Mouse (Mus musculus) cerebellum, adult 2 months (tissue): Measurements from ENCODE around the gene Rreb1. TPM values are rescaled to one million over a fixed set of nuclear protein-coding genes. Genes with fewer than 3 reads are reported as not detected.

Experiments used
- DNase-seq, 2 experiments: peaks; one replicate each; pipeline ENCODE4 v3.0.0; 2021
- H3K27ac ChIP-seq: fragments of 200-500 bp; 2 replicates; pipeline ENCODE4 v1.5.1; 2012; ENCODE audit warnings: low read length, control low read depth, inconsistent platforms; ENCODE audit not compliant: insufficient read depth
- H3K27me3 ChIP-seq: fragments of 200-500 bp; 2 replicates; pipeline ENCODE4 v1.6.1; 2012; ENCODE audit warnings: inconsistent platforms, mild to moderate bottlenecking, low read length, moderate library complexity; ENCODE audit not compliant: control insufficient read depth, insufficient read depth
- H3K4me1 ChIP-seq: fragments of 200-500 bp; 2 replicates; pipeline ENCODE4 v1.6.1; 2011; ENCODE audit warnings: low read length; ENCODE audit not compliant: control insufficient read depth, insufficient read depth
- H3K4me3 ChIP-seq: fragments of 200-500 bp; replicated peaks from 2 replicates; pipeline ENCODE3; 2011; ENCODE audit warnings: mild to moderate bottlenecking, low read depth, low read length, control low read depth; ENCODE audit not compliant: insufficient read depth
- CTCF ChIP-seq: fragments of 200-500 bp; IDR thresholded peaks from 2 replicates; pipeline ENCODE4 v1.5.1; 2011; ENCODE audit warnings: low read depth, mild to moderate bottlenecking, control low read depth, low read length, moderate library complexity, borderline replicate concordance; ENCODE audit not compliant: insufficient read depth
- POLR2A ChIP-seq: fragments of 200-500 bp; IDR thresholded peaks from 2 replicates; pipeline ENCODE4 v1.6.1; 2011; ENCODE audit warnings: low read length, control low read depth, borderline replicate concordance; ENCODE audit not compliant: insufficient read depth
- WGBS: fragments of 180-500 bp; shearing (Covaris S2); methylation state at CpG from one replicate; pipeline ENCODE4 v1.1.7; 2018; 5-methylcytosine and 5-hydroxymethylcytosine counted together
- polyA plus RNA-seq: library from polyadenylated mRNA; depleted of rRNA; stranded (reverse); fragments of >200 nt; gene quantifications from 2 replicates; pipeline ENCODE4 v1.2.3, GENCODE M21; 2012

The Rreb1 gene
- polyA plus RNA-seq, 1 experiment = 39.2 TPM

DNA sequence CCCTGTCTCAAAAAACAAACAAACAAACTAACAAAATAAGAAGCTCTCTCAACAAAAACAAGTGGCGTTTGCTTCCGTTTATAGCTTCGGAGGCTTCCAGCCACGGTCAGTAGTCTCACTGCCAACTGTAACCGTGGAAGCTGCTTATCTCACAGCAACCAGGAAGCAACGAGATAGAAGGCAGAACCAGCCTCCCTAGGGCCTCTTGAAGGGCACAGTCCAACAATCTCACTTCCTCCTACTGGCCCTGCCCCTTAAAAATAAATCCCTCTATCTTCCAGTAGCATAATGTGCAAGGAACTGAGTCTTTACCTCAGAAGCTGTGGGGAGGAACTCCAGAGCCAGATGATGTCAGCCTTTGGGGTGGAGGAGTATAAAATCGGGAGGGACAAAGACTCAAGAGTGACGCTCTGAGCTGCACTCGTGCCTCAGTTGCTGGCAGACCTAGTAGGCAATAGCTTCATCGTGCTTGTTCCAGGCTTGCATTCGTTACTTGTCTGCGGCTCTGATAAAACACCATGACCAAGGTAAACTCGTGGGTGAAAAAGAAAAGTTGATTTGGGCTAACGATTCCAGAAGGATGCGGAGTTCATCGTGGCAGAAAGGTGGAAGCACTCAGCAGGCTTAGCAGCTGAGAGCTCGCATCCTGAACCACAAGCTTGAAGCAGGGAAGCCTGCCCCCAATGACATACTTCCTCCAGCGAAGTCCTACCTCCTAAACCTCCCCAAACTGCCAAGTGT lies 180.5 kb downstream of the Rreb1 start:
- Histone ChIP-seq H3K4me1 (no peaks in the 10 kb centered on the region), H3K27ac (no peak overlapping the region), H3K4me3 (no peak overlapping the region), H3K27me3 (no peaks in the 10 kb centered on the region)
- WGBS = 84% methylated on average over 18 of the region's 18 CpGs
- TF ChIP-seq CTCF (no peak), POLR2A (no peak)
- no peak for DNase-seq

DNA sequence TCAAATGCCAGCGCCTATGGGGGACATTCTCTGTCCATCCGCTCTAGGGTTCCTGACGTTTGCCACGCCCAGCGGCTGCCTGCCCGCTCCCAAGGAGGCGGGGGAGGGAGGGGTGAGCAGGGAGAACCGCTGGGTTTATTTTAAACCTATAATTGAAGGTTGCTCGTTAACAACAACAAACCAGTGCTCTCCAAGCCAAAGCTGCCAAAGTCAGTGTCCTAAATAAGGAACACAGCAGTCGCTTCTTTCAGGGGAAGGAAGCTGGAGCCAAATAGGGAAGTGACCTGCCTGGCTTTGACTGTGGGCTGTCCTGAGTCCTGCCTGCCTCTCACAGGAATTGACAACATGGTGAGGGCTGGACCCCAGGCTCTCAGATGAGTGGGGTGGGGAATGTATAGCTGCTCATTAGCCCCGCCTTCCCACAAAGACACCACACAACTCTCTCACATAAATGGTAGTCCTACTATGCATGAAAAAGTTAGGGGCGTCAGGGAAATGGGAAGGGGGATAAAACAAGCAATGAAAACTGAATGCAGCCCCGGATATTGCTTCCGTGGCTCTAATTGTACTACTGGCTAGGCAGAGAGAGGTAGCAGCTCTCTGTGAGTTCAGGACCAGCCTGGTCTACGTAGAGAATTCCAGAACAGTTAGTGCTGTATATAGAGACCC lies 181.2 kb downstream of the Rreb1 start:
- H3K27ac ChIP-seq = no peak overlapping the region
- no peak for TF ChIP-seq CTCF
- no peak for TF ChIP-seq POLR2A
- DNase-seq = no peak

DNA sequence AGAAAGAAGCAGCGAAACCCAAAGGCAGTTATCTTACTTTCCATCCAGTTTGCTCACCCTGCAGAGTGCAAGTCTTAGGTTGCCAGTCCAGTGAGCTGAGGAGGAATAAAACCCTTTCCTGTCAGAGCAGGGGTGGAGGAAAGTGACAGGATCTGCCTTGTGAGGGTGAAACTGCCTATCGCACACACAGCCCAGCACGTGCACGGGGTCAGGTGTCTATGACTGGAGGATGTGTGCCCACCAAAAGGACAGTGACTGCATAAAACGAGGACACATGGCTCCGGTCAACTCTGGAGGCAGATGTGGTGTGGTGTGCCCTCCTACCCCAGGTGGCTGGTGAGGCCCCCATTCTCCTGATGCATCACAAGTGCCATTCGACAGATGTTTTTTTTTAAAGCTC lies 181.7 kb downstream of the Rreb1 start:
- H3K27ac ChIP-seq = no peak overlapping the region
- H3K4me1 ChIP-seq = peaks cover 4% of the 10 kb centered on the region; the same call in 1 of the 2 replicates
- TF ChIP-seq CTCF (no peak), POLR2A (no peak)
- 91% methylated on average over 7 of the region's 7 CpGs for WGBS
- no peak for DNase-seq
- H3K27me3 ChIP-seq = no peaks in the 10 kb centered on the region
- no peak overlapping the region for H3K4me3 ChIP-seq

More for the DNA sequence above, 181.2 kb downstream of the Rreb1 start:
- Histone ChIP-seq H3K4me3 (no peak overlapping the region), H3K27me3 (no peaks in the 10 kb centered on the region), H3K4me1 (peaks cover 4% of the 10 kb centered on the region; the same call in 1 of the 2 replicates)
- WGBS = 70% methylated on average over 15 of the region's 15 CpGs

DNA sequence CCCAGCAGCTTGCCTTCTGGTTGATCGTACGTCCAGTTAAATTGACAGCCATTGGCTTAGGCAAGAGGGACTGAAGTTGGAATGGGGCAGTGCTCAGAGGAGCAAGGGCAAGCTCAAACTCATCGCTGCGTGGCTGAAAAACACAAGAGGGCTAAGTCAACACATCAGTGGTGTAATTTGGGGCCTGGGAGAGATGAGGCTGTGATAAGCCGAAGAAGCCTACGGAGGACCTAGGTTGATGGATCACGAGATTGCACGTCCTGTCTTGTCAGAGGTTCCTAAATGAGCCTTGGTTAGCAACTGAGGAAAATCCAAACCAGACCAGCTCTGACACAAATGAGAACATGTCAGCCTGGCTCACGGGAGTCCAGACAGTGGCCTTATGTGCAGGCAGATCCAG lies 184.3 kb downstream of the Rreb1 start:
- Histone ChIP-seq H3K27ac (no peak overlapping the region), H3K4me3 (no peak overlapping the region), H3K27me3 (no peaks in the 10 kb centered on the region), H3K4me1 (peaks cover 4% of the 10 kb centered on the region; the same call in 1 of the 2 replicates)
- no peak for DNase-seq
- no peak for TF ChIP-seq POLR2A
- 88% methylated on average over 9 of the region's 9 CpGs for WGBS

DNA sequence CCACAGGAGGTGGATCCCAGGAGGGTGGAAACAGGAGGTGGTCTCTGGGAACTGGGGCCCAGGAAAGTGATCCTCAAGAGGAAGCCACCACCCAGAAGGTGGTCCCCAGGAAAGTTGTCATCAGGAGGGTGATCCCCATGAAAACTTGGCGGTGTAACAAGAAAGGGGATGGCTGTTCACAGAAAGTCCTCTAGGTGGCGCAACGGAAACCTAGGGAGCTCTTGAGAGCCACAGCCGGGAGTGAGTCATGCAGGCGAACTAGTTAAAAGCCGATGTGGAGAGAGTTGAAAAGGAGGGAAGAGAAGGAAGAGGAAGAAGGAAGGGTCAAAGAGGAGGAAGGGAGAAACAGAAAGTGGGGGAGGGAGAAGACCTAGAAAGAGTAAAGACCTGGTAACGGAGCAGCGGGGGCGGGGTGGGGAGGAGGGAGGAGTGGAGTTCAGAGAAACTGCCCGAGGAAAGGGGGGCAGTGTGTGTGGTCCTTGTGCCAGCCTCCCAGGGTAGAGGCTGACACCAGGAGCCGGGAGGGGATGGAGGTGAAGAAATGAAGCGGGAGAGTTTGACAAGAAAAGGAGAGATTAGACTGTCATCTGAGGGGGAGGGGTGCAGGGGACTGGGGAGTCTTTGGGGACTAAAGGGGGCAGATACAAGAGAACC lies 185.3 kb downstream of the Rreb1 start:
- Histone ChIP-seq H3K27me3 (no peaks in the 10 kb centered on the region), H3K27ac (no peak overlapping the region), H3K4me3 (peak overlapping the region; percentile 25), H3K4me1 (peaks cover 4% of the 10 kb centered on the region; the same call in 1 of the 2 replicates)
- WGBS = 4% methylated on average over 12 of the region's 12 CpGs
- TF ChIP-seq CTCF (peak; percentile 59), POLR2A (no peak)
- DNase-seq = peak; percentile 60 to 62

DNA sequence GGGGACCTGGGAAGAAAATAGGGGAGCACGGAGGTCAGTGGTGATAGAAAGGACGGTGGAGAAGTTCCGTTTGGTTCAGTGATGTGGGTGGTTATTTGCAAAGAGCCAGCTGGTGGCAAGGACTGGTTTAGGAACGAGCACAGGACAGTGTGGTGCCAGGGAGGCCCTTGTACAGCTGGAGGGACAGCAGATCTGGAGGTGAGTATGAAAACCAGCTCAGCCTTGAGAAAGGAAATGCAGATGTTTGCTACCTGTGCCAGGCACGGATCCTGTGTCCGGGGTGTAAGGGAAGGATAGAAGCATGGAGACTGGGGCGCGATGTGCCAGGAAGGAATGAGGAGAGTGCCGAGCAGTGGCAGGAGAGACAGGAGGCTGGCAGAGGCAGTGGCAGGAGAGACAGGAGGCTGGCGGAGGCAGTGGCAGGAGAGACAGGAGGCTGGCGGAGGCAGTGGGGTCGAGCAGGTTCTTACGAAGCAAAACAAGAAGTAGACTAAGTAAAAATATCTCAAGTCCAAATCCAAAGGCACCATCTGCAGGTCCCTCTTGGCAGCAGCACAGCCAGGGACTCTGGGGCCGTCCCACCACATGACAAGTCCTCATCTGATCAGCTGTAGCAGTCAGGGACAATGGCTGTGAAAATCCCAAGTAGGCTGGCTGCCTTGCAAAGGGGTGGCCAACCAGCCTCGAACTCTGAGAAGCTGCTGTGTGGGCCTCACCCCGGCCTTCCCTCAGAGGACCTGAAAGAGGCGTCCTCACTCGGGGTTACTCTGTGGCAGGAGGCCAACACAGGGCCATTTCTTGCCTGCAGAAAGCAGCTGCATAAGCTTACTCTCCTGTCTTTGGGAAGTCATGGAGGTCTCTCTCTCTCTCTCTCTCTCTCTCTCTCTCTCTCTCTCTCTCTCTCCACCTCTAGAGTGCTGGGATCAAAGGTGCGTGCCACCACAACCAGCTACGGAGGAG lies 186.2 kb downstream of the Rreb1 start:
- no peak overlapping the region for H3K27ac ChIP-seq
- H3K4me3 ChIP-seq = peak overlapping the region; percentile 3
- peaks cover 4% of the 10 kb centered on the region; the same call in 1 of the 2 replicates for H3K4me1 ChIP-seq
- TF ChIP-seq POLR2A (no peak), CTCF (no peak)
- no peak for DNase-seq
- 29% methylated on average over 20 of the region's 20 CpGs for WGBS
- no peaks in the 10 kb centered on the region for H3K27me3 ChIP-seq
